Mouse (Mus musculus) ES-Bruce4 (cell line): ENCODE data around the gene Aldh3a2. TPM values are rescaled to one million over a fixed set of nuclear protein-coding genes. Genes with fewer than 3 reads are reported as not detected.
"Not testable (repeated sequence)": the region's sequence is repeated elsewhere in the genome, so short reads cannot be mapped to it uniquely, and the experiment has no call there.

ENCODE experiments used
- H3K27ac ChIP-seq: 2 replicates; pipeline ENCODE4 v1.5.1; 2012; ENCODE audit warnings: low read length, inconsistent platforms; ENCODE audit not compliant: insufficient read depth
- H3K27me3 ChIP-seq: 2 replicates; pipeline ENCODE4 v1.6.1; 2012; ENCODE audit warnings: mild to moderate bottlenecking, low read length, inconsistent platforms; ENCODE audit not compliant: control insufficient read depth, poor library complexity, insufficient read depth, severe bottlenecking
- H3K36me3 ChIP-seq: 2 replicates; pipeline ENCODE4 v1.6.1; 2012; ENCODE audit warnings: inconsistent platforms, mild to moderate bottlenecking, low read length, moderate library complexity; ENCODE audit not compliant: control insufficient read depth, poor library complexity, insufficient read depth, severe bottlenecking
- H3K4me1 ChIP-seq: one replicate; pipeline ENCODE4 v1.8.1; 2011; ENCODE audit warnings: low read length; ENCODE audit not compliant: control insufficient read depth, insufficient read depth
- H3K4me3 ChIP-seq: 2 replicates; pipeline ENCODE4 v1.5.1; 2011; ENCODE audit warnings: low read depth, mild to moderate bottlenecking, low read length
- H3K9ac ChIP-seq: 2 replicates; pipeline ENCODE4 v1.6.1; 2012; ENCODE audit warnings: low read depth, mild to moderate bottlenecking, inconsistent platforms; ENCODE audit not compliant: poor library complexity, severe bottlenecking
- H3K9me3 ChIP-seq: replicated peaks from 2 replicates; pipeline ENCODE4 v1.6.1; 2012; ENCODE audit warnings: mild to moderate bottlenecking, low read length, inconsistent platforms; ENCODE audit not compliant: control insufficient read depth, poor library complexity, insufficient read depth, severe bottlenecking
- CTCF ChIP-seq: IDR thresholded peaks from one replicate; pipeline ENCODE4 v1.8.1; 2011; ENCODE audit warnings: low read depth, low read length
- EP300 ChIP-seq: IDR thresholded peaks from 2 replicates; pipeline ENCODE4 v1.6.1; 2011; ENCODE audit warnings: low read depth, low read length; ENCODE audit not compliant: insufficient read depth
- POLR2A ChIP-seq: IDR thresholded peaks from one replicate; pipeline ENCODE4 v1.8.1; 2011; ENCODE audit warnings: low read length; ENCODE audit not compliant: insufficient read depth
- polyA plus RNA-seq: library from polyadenylated mRNA; stranded (reverse); fragments of >200 nt; gene quantifications from 2 replicates; pipeline ENCODE4 v1.2.4, GENCODE M21; 2011; ENCODE audit warnings: low read depth; ENCODE audit not compliant: missing spikeins, insufficient read depth, insufficient read length

Aldh3a2 gene
- 21.3 and 22.4 TPM in 2 replicates for polyA plus RNA-seq

- Histone ChIP-seq H3K27ac (peak within 1 kb of the TSS; percentile 55; the same call in 1 of the 2 replicates), H3K27me3 (no peaks in the 10 kb centered on the region; the same call in 1 of the 2 replicates), H3K4me1 (peaks cover 2% of the 10 kb centered on the region), H3K4me3 (peak within 1 kb of the TSS; percentile 77), H3K9ac (peak within 1 kb of the TSS; percentile 66), H3K36me3 (peaks cover 5% of the 10 kb centered on the region), H3K9me3 (no peaks in the 10 kb centered on the region)
- TF ChIP-seq CTCF, result no peak
- peak; percentile 88 for TF ChIP-seq POLR2A
These were observed at the start of gene Aldh3a2 for GRCm38 (mm10) chr11:61266551-61267533. TSS of gene Aldh3a2 (minus strand) at chr11:61267464.

- H3K9ac ChIP-seq, result no peak overlapping the region
- no peaks in the 10 kb centered on the region for H3K36me3 ChIP-seq
- no peak overlapping the region for H3K4me3 ChIP-seq
- no peaks in the 10 kb centered on the region for H3K4me1 ChIP-seq
- H3K27ac ChIP-seq, result no peak overlapping the region
- no peaks in the 10 kb centered on the region for H3K27me3 ChIP-seq
- no peaks in the 10 kb centered on the region for H3K9me3 ChIP-seq
- TF ChIP-seq POLR2A (no peak), CTCF (no peak), EP300 (no peak)
These were observed 49.6 kb upstream of the Aldh3a2 start for GRCm38 (mm10) chr11:61316864-61317263.

- TF ChIP-seq CTCF, result no peak
- no peak for TF ChIP-seq EP300
- Histone ChIP-seq H3K4me1 (no peaks in the 10 kb centered on the region), H3K4me3 (no peak overlapping the region), H3K9ac (no peak overlapping the region), H3K36me3 (no peaks in the 10 kb centered on the region), H3K27me3 (no peaks in the 10 kb centered on the region), H3K27ac (no peak overlapping the region), H3K9me3 (peaks cover 5% of the 10 kb centered on the region)
These were observed 43.1 kb upstream of the Aldh3a2 start for GRCm38 (mm10) chr11:61310321-61310720.

- Histone ChIP-seq H3K4me1 (no peaks in the 10 kb centered on the region), H3K4me3 (no peak overlapping the region), H3K36me3 (no peaks in the 10 kb centered on the region), H3K27me3 (no peaks in the 10 kb centered on the region), H3K27ac (no peak overlapping the region), H3K9me3 (peaks cover 9% of the 10 kb centered on the region), H3K9ac (no peak overlapping the region)
- TF ChIP-seq EP300, result no peak
- no peak for TF ChIP-seq CTCF
- TF ChIP-seq POLR2A, result no peak
These were observed 42.6 kb upstream of the Aldh3a2 start for GRCm38 (mm10) chr11:61309831-61310230.

GRCm38 (mm10) chr11:61307795-61308194, 40.5 kb upstream of the Aldh3a2 start:
- Histone ChIP-seq H3K9me3 (peaks cover 20% of the 10 kb centered on the region), H3K9ac (no peak overlapping the region), H3K4me1 (no peaks in the 10 kb centered on the region), H3K4me3 (no peak overlapping the region), H3K27me3 (no peaks in the 10 kb centered on the region), H3K36me3 (no peaks in the 10 kb centered on the region), H3K27ac (no peak overlapping the region)
- TF ChIP-seq EP300 (no peak), POLR2A (no peak), CTCF (no peak)

- no peak overlapping the region for H3K9ac ChIP-seq
- no peak overlapping the region for H3K27ac ChIP-seq
- TF ChIP-seq CTCF, result no peak
- no peak overlapping the region for H3K4me3 ChIP-seq
- H3K4me1 ChIP-seq, result no peaks in the 10 kb centered on the region
- peaks cover 20% of the 10 kb centered on the region for H3K9me3 ChIP-seq
- H3K36me3 ChIP-seq, result no peaks in the 10 kb centered on the region
- no peaks in the 10 kb centered on the region for H3K27me3 ChIP-seq
These were observed 38.1 kb upstream of the Aldh3a2 start for GRCm38 (mm10) chr11:61305377-61305776.

- H3K36me3 ChIP-seq, H3K27ac ChIP-seq, H3K4me1 ChIP-seq, H3K4me3 ChIP-seq, H3K9ac ChIP-seq, H3K27me3 ChIP-seq: not testable (repeated sequence)
- peaks cover 20% of the 10 kb centered on the region for H3K9me3 ChIP-seq
These were observed 37.3 kb upstream of the Aldh3a2 start for GRCm38 (mm10) chr11:61304535-61304934.
